Mouse (Mus musculus) liver, postnatal 0 days (tissue): ENCODE data around the gene Olfr523.

Experiments used
- CTCF ChIP-seq: sonication (generic); IDR thresholded peaks from 2 replicates; pipeline ENCODE4 v1.5.1; 2016; ENCODE audit warnings: antibody characterized with exemption, low read depth
- EP300 ChIP-seq: IDR thresholded peaks from 2 replicates; pipeline ENCODE4 v1.6.1; 2016; ENCODE audit warnings: antibody characterized with exemption, low read depth, mild to moderate bottlenecking

DNA sequence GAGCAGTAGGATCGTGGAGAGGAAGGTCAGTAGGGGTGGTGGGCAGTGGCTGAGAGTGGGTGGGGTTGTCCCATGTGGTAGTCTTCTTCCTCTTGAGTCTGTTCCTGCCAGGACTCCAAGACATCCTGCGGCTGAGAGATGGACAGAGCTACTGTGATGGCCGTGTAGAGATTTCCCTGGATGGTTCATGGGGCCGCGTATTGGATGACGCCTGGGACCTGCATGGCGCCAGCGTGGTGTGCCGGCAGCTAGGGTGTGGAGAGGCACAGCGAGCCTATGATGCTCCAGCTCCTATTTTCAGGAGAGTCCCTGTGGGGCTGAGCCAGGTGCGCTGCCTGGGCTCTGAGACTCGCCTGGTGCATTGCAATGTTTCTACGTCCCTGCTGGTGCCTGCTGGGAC, 51.2 kb downstream of the Olfr523 start:
- TF ChIP-seq CTCF, result no peak
- no peak for TF ChIP-seq EP300
